Mouse (Mus musculus): ENCODE results near the gene Ankle1. TPM values are rescaled to one million over a fixed set of nuclear protein-coding genes. Genes with fewer than 3 reads are reported as not detected.

Ankle1 gene
- total RNA-seq, 2 experiments from 2014 or later: 0.35 to 0.36 TPM

- intact Hi-C loops (cut with DNase I): loop anchor here (5.0 kb wide), 1 partner anchor 88 kb away; the partner anchor contains the start of genes Abhd8 and Mrpl34
- Histone ChIP-seq H3K4me3 (no peak overlapping the region), H3K27ac (no peak overlapping the region)
- no peak for TF ChIP-seq CTCF (IDR thresholded peaks at IDR 0.05)
- DNase-seq (ENCODE audit: extremely low spot score in 1 of 2, low spot score in 2 of 2): no peak
These were observed 31.1 kb upstream of the Ankle1 start for GRCm38 (mm10) chr8:71374616-71375206.

GRCm38 (mm10) chr8:71375581-71376422 is 30.0 kb upstream of the Ankle1 start:
- peak; percentile 68 to 78 for DNase-seq (ENCODE audit: extremely low spot score in 1 of 2, low spot score in 2 of 2)
- intact Hi-C loops (cut with DNase I): no loop called here
- no peak; the same call in 1 of the 2 replicates for TF ChIP-seq CTCF (IDR thresholded peaks at IDR 0.05)
- Histone ChIP-seq H3K27ac (peak overlapping the region; percentile 62), H3K4me3 (peak overlapping the region; percentile 42)

- no peak for TF ChIP-seq CTCF (IDR thresholded peaks at IDR 0.05)
- DNase-seq (ENCODE audit: extremely low spot score in 1 of 2, low spot score in 2 of 2): no peak
- intact Hi-C loops (cut with DNase I): no loop called here
- peak overlapping the region; percentile 62 for H3K27ac ChIP-seq
- H3K4me3 ChIP-seq: peak overlapping the region; percentile 42; the same call in 1 of the 2 replicates
These were observed 29.3 kb upstream of the Ankle1 start for GRCm38 (mm10) chr8:71376423-71377030.

- intact Hi-C loops (cut with DNase I): no loop called here
- Histone ChIP-seq H3K27ac (no peak overlapping the region), H3K4me3 (no peak overlapping the region)
- no peak for TF ChIP-seq CTCF (IDR thresholded peaks at IDR 0.05)
- DNase-seq (ENCODE audit: extremely low spot score in 1 of 2, low spot score in 2 of 2): no peak
These were observed 26.8 kb upstream of the Ankle1 start for GRCm38 (mm10) chr8:71379008-71379407.

- intact Hi-C loops (cut with DNase I): no loop called here
- no peak for TF ChIP-seq CTCF (IDR thresholded peaks at IDR 0.05)
- DNase-seq (ENCODE audit: extremely low spot score in 1 of 2, low spot score in 2 of 2): no peak
- H3K4me3 ChIP-seq: peak overlapping the region; percentile 89
- no peak overlapping the region for H3K27ac ChIP-seq
These were observed 26.2 kb upstream of the Ankle1 start for GRCm38 (mm10) chr8:71379512-71380075.

GRCm38 (mm10) chr8:71380178-71381171 is 25.3 kb upstream of the Ankle1 start:
- TF ChIP-seq CTCF (IDR thresholded peaks at IDR 0.05): no peak; the same call in 1 of the 2 replicates
- DNase-seq (ENCODE audit: extremely low spot score in 1 of 2, low spot score in 2 of 2): no peak
- Histone ChIP-seq H3K27ac (peak overlapping the region; percentile 83), H3K4me3 (peak overlapping the region; percentile 89)
- intact Hi-C loops (cut with DNase I): no loop called here

- DNase-seq (ENCODE audit: extremely low spot score in 1 of 2, low spot score in 2 of 2): peak in 1 of 2 experiments; percentile 49
- Histone ChIP-seq H3K27ac (peak within 1 kb of the TSS; percentile 87), H3K4me3 (peak within 1 kb of the TSS; percentile 89)
- intact Hi-C loops (cut with DNase I): no loop called here
- TF ChIP-seq CTCF (IDR thresholded peaks at IDR 0.05): no peak
These were observed 24.3 kb upstream of the Ankle1 start, which contains the start of gene Nr2f6 for GRCm38 (mm10) chr8:71381421-71381970. Gene Nr2f6 (minus strand): TSS chr8:71381960.

- H3K27ac ChIP-seq: peak overlapping the region; percentile 87
- DNase-seq (ENCODE audit: extremely low spot score in 1 of 2, low spot score in 2 of 2): peak; percentile 66 to 81
- H3K4me3 ChIP-seq: peak overlapping the region; percentile 62
- TF ChIP-seq CTCF (IDR thresholded peaks at IDR 0.05): no peak
- intact Hi-C loops (cut with DNase I): no loop called here
These were observed 23.5 kb upstream of the Ankle1 start for GRCm38 (mm10) chr8:71381971-71382961.

- no peak for TF ChIP-seq CTCF (IDR thresholded peaks at IDR 0.05)
- DNase-seq (ENCODE audit: extremely low spot score in 1 of 2, low spot score in 2 of 2): no peak
- intact Hi-C loops (cut with DNase I): no loop called here
- no peak overlapping the region for H3K4me3 ChIP-seq
- H3K27ac ChIP-seq: no peak overlapping the region
These were observed 22.4 kb upstream of the Ankle1 start for GRCm38 (mm10) chr8:71383396-71383795.
